Mouse (Mus musculus): ENCODE measurements around the gene Arf5.

Gene Arf5

GRCm38 (mm10) chr6:28428290-28428689 is 4.9 kb downstream of the Arf5 start, which contains the start of gene Gcc1:
Gene Gcc1 (minus strand): TSS chr6:28428390.
- no peak for DNase-seq (ENCODE audit: low spot score)

GRCm38 (mm10) chr6:28429870-28430269 is 6.5 kb downstream of the Arf5 start:
- no peak for DNase-seq (ENCODE audit: low spot score)

GRCm38 (mm10) chr6:28430795-28431537 is 7.6 kb downstream of the Arf5 start:
- DNase-seq (ENCODE audit: low spot score) = no peak

GRCm38 (mm10) chr6:28431538-28431855 is 8.1 kb downstream of the Arf5 start:
- DNase-seq (ENCODE audit: low spot score) = no peak

- DNase-seq (ENCODE audit: low spot score) = no peak
Observed at GRCm38 (mm10) chr6:28447937-28448336, 24.6 kb downstream of the Arf5 start.

- no peak for DNase-seq (ENCODE audit: low spot score)
Observed at GRCm38 (mm10) chr6:28449253-28449652, 25.9 kb downstream of the Arf5 start, which contains the start of gene Pax4. Gene Pax4 (minus strand): TSS chr6:28449353.

GRCm38 (mm10) chr6:28450481-28450880 is 27.1 kb downstream of the Arf5 start:
- no peak for DNase-seq (ENCODE audit: low spot score)

GRCm38 (mm10) chr6:28450977-28451376 is 27.6 kb downstream of the Arf5 start:
- no peak for DNase-seq (ENCODE audit: low spot score)

GRCm38 (mm10) chr6:28459221-28459668 is 35.9 kb downstream of the Arf5 start:
- DNase-seq (ENCODE audit: low spot score) = no peak

GRCm38 (mm10) chr6:28460534-28460933 is 37.2 kb downstream of the Arf5 start:
- peak; percentile 61 for DNase-seq (ENCODE audit: low spot score)

GRCm38 (mm10) chr6:28464630-28465029 is 41.3 kb downstream of the Arf5 start:
- no peak for DNase-seq (ENCODE audit: low spot score)

GRCm38 (mm10) chr6:28470017-28470602 is 46.8 kb downstream of the Arf5 start:
- DNase-seq (ENCODE audit: low spot score) = no peak

- no peak for DNase-seq (ENCODE audit: low spot score)
Observed at GRCm38 (mm10) chr6:28470621-28471020, 47.3 kb downstream of the Arf5 start.

GRCm38 (mm10) chr6:28471284-28472035 is 48.1 kb downstream of the Arf5 start:
- DNase-seq (ENCODE audit: low spot score) = no peak

GRCm38 (mm10) chr6:28474211-28474610 is 50.9 kb downstream of the Arf5 start:
- DNase-seq (ENCODE audit: low spot score) = no peak

GRCm38 (mm10) chr6:28474839-28475238 is 51.5 kb downstream of the Arf5 start, which contains the start of gene Snd1:
Gene Snd1 (plus strand): TSS chr6:28475139.
- DNase-seq (ENCODE audit: low spot score) = no peak

All from ovary, postnatal 14 days (tissue).